Mouse (Mus musculus): ENCODE measurements around the gene Cfap161.

The Cfap161 gene

DNA sequence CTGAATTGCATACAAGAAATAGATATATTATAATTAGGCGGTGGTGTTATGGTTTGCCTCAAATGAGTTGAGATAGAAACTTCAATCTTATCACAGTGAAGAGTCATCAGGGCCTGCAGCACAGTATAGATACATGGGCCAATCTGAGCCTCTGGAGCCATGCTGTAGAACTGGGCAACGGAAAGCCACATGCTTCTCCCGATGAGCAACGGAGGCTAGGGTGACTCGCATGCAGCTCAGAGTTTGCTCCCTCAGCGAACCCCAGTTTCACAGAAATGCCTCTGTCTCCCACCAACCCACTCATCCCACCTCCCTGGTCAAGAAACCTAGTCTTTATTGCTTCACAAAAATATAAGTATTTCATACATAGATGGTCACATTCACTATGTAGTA, 6.8 kb upstream of the Cfap161 start:
- no peak for DNase-seq

DNA sequence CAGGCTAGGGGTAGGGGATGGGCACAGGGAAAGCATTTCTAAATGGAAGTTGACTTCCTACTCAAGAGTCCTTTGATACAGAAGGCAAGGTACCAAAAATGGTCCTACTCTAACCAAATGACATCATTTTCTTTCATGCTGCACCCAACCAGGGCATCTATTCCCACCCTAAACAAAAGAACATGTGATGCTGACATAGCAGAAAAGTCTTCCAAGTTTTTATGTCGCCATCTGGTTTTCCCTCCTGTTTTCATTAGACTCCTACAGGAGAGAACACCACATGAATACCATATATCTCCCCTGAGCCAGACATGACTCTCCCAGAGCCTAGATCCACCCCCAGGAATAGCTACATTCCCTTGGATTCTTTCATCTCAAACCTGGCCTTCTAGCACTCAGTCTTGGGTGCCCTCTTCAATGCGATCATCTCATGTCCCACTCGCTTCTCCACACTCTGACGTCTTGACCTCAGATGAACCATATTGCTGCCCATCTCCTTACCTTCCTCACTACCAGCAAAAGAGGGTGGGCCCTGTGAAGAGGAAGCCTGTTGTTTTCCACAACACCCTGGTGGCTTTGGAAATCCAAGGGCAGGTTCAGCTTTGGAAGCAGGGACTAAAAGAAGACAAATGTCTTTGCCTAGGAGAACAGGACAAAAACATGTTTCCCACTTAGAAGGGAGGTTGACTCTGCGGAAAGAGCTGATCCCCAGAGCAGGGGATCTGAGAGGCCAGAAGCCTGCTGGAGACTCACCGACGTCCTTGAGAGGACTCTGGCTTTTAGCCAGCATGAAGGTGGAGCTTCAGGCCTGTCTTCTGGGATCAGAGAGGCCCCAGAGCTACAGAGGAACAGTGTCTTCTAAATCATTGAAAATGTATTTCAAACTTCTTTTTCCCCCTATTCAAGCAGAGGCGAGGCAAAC, 6.1 kb upstream of the Cfap161 start:
- DNase-seq, result no peak

DNA sequence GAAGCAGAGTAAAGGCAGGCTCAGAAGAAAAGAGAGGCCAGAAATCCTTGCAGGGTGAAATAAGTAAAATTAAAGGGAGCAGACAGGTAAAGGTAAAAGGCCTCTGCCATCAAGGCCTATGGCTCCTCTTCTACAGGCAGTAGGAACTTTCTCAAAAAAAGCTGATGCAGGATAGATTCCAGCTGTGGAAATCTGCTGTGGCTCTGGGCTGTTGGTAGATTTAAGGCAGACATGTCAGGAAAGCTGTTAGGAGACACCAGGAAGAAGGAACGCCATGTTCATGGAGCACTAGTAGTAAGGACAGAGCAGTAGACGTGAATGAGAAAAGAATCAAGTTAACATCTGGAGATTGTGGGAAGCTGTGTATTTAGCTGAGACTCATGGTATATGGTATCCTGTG, 5.4 kb upstream of the Cfap161 start:
- no peak for DNase-seq

DNA sequence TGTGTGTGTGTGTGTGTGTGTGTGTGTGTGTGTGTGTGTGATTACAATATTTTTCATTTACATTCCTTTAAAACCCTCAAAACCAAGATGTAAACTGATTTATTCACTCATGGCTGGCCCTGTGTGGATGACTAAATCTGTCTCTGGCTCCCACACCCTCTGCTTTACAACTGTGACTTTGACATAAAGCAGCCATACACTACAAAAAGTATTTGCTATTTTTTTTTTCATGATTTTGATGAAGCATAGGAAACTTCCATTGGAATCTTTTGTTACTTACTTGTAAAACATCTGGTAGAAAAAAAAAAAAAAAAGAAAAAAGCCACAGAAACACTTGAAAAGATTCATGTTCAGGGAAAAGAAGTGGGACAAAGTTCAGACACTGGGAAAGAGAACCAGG, 3.3 kb upstream of the Cfap161 start:
- DNase-seq, result no peak

DNA sequence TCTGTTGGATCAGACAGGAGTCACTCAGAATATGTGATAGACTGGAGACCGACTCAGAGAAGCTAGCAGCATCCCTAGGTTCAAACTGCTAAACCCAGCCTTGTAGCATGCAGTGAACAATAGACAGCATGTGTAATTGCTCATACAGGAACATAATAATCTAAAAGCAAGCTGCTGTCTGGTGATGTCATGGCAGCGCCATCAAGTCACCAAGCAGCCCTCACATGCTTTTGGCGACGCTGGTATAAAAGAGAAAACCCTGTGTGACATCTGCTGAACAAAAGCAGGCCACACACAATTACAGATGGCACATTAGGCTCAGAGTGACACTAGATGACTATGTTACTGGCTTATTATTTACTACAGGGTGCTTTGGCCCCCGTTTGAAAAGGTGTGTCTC, 1.5 kb upstream of the Cfap161 start:
- DNase-seq, result no peak

- no peak for DNase-seq
Observed at GRCm38 (mm10) chr7:83794006-83794683, 535 bp downstream of the Cfap161 start.

GRCm38 (mm10) chr7:83780881-83781280, 13.8 kb downstream of the Cfap161 start:
- DNase-seq, result no peak

DNA sequence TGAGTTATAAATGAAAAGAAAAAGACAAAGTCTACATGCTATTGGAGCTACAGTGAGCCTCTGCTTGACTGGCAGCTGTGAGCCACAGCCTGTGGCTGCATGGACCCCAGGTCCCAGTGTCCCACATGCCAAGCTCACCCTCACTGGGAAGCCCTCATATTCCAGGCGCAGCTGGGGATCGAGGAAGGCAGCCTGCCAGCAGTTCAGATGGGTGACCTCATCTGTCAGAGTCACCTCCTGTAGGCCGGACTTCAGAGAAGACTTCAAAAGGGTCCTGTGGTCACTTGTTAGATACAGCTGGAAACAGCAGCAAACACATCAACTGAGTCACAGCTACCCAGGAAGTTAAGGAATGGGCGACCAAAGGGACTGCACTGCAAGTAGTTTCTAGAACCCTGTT, 14.7 kb downstream of the Cfap161 start:
- DNase-seq, result peak; percentile 29

DNA sequence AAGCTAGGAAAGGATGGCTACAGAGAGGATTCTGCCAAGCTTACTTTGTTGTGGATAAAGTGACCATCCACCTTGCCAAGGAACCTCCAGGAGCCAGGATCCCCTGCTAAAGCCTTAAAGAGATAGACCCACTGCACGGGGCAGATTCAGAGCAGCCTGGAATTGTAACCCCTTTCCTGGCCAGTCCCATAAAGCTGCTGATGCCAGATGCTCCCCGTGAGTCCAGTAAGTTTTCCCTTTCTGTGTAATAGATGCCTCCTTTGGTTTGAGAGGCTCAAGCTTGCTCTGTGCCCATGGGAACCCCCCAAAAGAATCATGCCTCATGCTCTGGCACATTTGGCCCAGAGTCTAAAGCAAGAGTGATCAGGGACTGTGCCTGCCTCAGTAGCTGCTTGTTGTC, 15.7 kb downstream of the Cfap161 start:
- DNase-seq, result no peak

- DNase-seq, result no peak
Observed at GRCm38 (mm10) chr7:83778516-83778915, 16.2 kb downstream of the Cfap161 start.

DNA sequence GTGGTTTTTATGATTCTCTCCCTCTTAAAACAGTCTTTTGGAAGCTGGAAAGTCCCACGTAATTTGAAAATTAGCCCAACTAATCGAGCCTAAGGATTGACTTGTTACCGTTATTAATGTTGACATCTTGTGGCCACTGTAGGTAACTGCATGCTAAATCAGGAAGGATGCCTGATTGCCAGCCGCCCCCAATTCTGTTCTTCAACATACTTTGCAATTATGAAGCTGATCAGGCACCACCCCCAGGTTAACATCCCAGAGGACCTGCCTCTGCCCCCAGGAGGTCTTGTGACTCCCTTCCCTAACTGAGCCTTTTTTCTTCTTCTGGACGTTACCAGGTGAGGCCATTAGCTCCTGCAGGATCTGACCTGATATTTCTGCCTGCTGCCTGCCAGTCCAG, 20.0 kb downstream of the Cfap161 start:
- peak; percentile 52 for DNase-seq

GRCm38 (mm10) chr7:83763674-83764073, 31.0 kb downstream of the Cfap161 start:
- no peak for DNase-seq

- no peak for DNase-seq
Observed at GRCm38 (mm10) chr7:83762336-83762735, 32.3 kb downstream of the Cfap161 start.

- DNase-seq, result no peak
Observed at GRCm38 (mm10) chr7:83751055-83751454, 43.6 kb downstream of the Cfap161 start.

- DNase-seq, result no peak
Observed at GRCm38 (mm10) chr7:83748405-83748804, 46.3 kb downstream of the Cfap161 start.

DNA sequence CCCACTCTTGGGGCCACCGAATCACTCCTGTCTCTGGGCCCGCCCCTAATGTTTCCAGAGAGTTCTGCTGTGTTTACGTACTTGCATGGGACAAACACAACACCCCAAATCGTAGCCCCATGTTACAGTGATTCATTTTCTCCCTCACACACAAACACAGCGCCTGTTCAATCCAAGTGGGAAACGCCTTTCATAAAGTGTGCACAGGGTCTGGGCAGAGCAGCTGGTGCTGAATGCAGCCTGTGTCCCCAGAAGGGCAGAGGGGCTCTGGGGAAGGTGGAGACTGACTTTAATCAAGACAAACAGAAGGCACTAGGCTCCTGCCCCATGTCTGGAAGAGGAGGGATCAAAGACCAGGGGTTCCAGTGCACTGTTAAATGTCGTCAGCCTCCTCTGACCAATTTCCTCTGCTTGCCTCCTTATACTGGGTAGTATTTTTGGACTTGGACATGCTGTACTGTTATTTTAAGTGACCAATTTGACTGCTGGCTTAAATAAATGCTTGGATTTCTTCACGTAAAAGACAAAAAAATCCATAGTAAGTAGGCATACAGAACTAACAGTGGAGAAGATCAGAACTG, 48.5 kb downstream of the Cfap161 start:
- DNase-seq, result no peak

DNA sequence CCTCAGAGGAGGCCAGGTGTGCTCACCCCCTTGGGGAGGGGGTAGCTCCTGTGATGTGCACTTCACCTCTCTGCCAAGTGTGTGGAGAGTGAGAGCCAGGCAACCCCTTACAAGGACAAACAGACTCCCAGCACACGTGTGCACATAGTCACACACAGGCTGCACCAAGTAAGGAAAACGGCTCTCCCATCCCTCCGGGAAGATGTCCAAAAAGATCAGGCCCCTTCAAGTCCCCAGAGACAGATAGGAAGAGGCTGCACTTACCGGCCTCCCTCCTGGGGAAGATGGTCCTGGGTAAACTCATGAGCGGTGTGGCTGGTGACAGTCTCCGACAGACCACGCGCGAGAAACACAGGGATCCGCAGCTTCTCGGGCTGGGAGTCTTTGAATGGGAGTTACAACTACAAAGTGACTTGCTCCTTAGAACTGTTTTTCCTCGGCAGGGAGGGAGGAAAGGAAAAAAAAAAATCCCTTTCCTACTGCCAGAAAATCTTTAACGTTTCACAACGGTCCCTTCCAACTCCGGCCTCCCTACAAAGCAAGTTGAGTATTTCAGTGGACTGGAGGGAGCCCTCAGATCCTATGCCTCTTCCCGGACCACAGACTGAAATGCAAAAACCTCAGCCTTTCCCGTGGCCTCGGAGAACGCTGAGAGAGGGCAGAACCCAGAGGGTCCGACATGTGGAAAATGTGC, 49.1 kb downstream of the Cfap161 start, which contains the start of gene Il16:
Gene Il16, minus strand, starts transcription at position 314 of the 694 bp plus-strand sequence.
- DNase-seq, result no peak

GRCm38 (mm10) chr7:83745065-83745412, 49.6 kb downstream of the Cfap161 start:
- no peak for DNase-seq

- no peak for DNase-seq
Observed at GRCm38 (mm10) chr7:83744250-83744649, 50.4 kb downstream of the Cfap161 start.

DNA sequence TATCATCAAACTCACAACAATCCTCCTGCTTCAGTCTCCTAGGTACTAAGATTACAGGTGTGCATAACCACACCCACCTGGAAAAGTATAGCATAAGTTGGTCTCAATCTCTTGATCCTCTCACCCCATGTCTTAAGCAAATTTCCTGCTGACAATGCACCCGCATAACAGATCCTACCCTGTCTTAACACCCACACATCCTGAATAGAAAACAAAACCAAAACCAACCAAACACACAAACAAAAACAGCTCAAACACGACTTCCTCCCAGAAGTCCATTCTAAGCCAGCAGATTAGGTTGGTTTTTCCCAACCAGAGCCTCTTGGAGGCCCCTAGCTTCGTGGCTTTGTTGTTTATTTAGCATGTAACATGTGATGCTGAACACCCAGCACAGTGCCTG, 52.0 kb downstream of the Cfap161 start:
- DNase-seq, result no peak

DNA sequence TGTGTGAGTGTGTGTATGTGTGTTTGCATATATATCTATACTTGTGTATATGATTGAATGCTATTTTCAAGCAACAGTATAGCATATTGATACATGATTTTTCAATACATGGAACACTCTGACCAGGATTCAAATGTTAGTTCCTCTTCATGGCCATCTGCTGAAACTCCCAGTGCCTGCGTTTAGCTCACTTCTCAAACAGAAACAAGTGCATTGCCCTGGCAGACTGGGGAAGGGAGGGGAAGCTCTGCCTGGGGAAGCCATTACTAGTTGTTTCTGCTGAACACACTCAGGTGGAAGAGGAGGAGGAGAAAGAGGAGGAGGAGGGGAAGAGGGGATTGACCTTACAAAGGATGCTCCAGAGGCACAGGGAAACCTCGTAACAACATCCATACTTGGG, 52.7 kb downstream of the Cfap161 start:
- DNase-seq, result no peak

- DNase-seq, result no peak
Observed at GRCm38 (mm10) chr7:83739680-83740310, 54.9 kb downstream of the Cfap161 start.
